Mouse (Mus musculus): ENCODE results near the gene Cybrd1. TPM values are rescaled to one million over a fixed set of nuclear protein-coding genes. Genes with fewer than 3 reads are reported as not detected.

Gene Cybrd1
- polyA plus RNA-seq, 1 experiment from 2014 or later = 13.0 TPM

GRCm38 (mm10) chr2:71103292-71103680 is 14.4 kb upstream of the Cybrd1 start:
- Histone ChIP-seq H3K9me3 (ENCODE audit: control insufficient read depth, low read length) (no peaks in the 10 kb centered on the region), H3K27me3 (ENCODE audit: control insufficient read depth, insufficient read depth, low read length) (no peaks in the 10 kb centered on the region), H3K4me2 (replicated peaks; ENCODE audit: low read depth) (no peak overlapping the region), H3K4me3 (ENCODE audit: low read depth, low read length) (no peak overlapping the region), H3K27ac (replicated peaks) (no peak overlapping the region), H3K4me1 (replicated peaks; ENCODE audit: control insufficient read depth, insufficient read depth) (no peaks in the 10 kb centered on the region), H3K9ac (ENCODE audit: low read length) (no peak overlapping the region), H3K36me3 (ENCODE audit: control insufficient read depth, insufficient read depth, low read length) (no peaks in the 10 kb centered on the region)
- TF ChIP-seq CTCF (IDR thresholded peaks at IDR 0.05; ENCODE audit: low read depth) (no peak), EP300 (optimal IDR thresholded peaks at IDR 0.05) (no peak)
- ATAC-seq (ENCODE audit: low FRiP score, low TSS enrichment) (no peak), DNase-seq (ENCODE audit: low spot score) (no peak)
- WGBS = 86% methylated on average over 4 of the region's 4 CpGs

GRCm38 (mm10) chr2:71104696-71105095 is 13.0 kb upstream of the Cybrd1 start:
- H3K4me1 ChIP-seq (replicated peaks; ENCODE audit: control insufficient read depth, insufficient read depth) = no peaks in the 10 kb centered on the region
- H3K27ac ChIP-seq (replicated peaks) = no peak overlapping the region
- no peaks in the 10 kb centered on the region for H3K36me3 ChIP-seq (ENCODE audit: control insufficient read depth, insufficient read depth, low read length)
- ATAC-seq (ENCODE audit: low FRiP score, low TSS enrichment) (no peak), DNase-seq (ENCODE audit: low spot score) (no peak)
- H3K9ac ChIP-seq (ENCODE audit: low read length) = no peak overlapping the region
- H3K27me3 ChIP-seq (ENCODE audit: control insufficient read depth, insufficient read depth, low read length) = no peaks in the 10 kb centered on the region
- no peaks in the 10 kb centered on the region for H3K9me3 ChIP-seq (ENCODE audit: control insufficient read depth, low read length)
- no peak overlapping the region for H3K4me3 ChIP-seq (ENCODE audit: low read depth, low read length)
- WGBS = 52% methylated on average over 3 of the region's 3 CpGs
- H3K4me2 ChIP-seq (replicated peaks; ENCODE audit: low read depth) = no peak overlapping the region
- TF ChIP-seq CTCF (IDR thresholded peaks at IDR 0.05; ENCODE audit: low read depth) = no peak
- no peak for TF ChIP-seq EP300 (optimal IDR thresholded peaks at IDR 0.05)

GRCm38 (mm10) chr2:71105469-71106215 is 12.1 kb upstream of the Cybrd1 start:
- ATAC-seq (ENCODE audit: low FRiP score, low TSS enrichment) (no peak), DNase-seq (ENCODE audit: low spot score) (no peak)
- Histone ChIP-seq H3K4me2 (replicated peaks; ENCODE audit: low read depth) (no peak overlapping the region), H3K4me1 (replicated peaks; ENCODE audit: control insufficient read depth, insufficient read depth) (no peaks in the 10 kb centered on the region), H3K27me3 (ENCODE audit: control insufficient read depth, insufficient read depth, low read length) (no peaks in the 10 kb centered on the region), H3K9ac (ENCODE audit: low read length) (no peak overlapping the region), H3K4me3 (ENCODE audit: low read depth, low read length) (no peak overlapping the region), H3K36me3 (ENCODE audit: control insufficient read depth, insufficient read depth, low read length) (no peaks in the 10 kb centered on the region), H3K9me3 (ENCODE audit: control insufficient read depth, low read length) (no peaks in the 10 kb centered on the region), H3K27ac (replicated peaks) (no peak overlapping the region)
- TF ChIP-seq EP300 (optimal IDR thresholded peaks at IDR 0.05) = no peak
- TF ChIP-seq CTCF (IDR thresholded peaks at IDR 0.05; ENCODE audit: low read depth) = no peak
- 62% methylated on average over 14 of the region's 14 CpGs for WGBS

GRCm38 (mm10) chr2:71107225-71107624 is 10.5 kb upstream of the Cybrd1 start:
- WGBS = 69% methylated on average over 2 of the region's 2 CpGs
- H3K36me3 ChIP-seq (ENCODE audit: control insufficient read depth, insufficient read depth, low read length) = no peaks in the 10 kb centered on the region

GRCm38 (mm10) chr2:71108541-71108940 is 9.2 kb upstream of the Cybrd1 start:
- H3K27me3 ChIP-seq (ENCODE audit: control insufficient read depth, insufficient read depth, low read length) = no peaks in the 10 kb centered on the region
- no peaks in the 10 kb centered on the region for H3K4me1 ChIP-seq (replicated peaks; ENCODE audit: control insufficient read depth, insufficient read depth)
- 52% methylated on average over 3 of the region's 3 CpGs for WGBS
- no peak for DNase-seq (ENCODE audit: low spot score)
- no peak overlapping the region for H3K27ac ChIP-seq (replicated peaks)
- H3K36me3 ChIP-seq (ENCODE audit: control insufficient read depth, insufficient read depth, low read length) = no peaks in the 10 kb centered on the region
- H3K9ac ChIP-seq (ENCODE audit: low read length) = no peak overlapping the region
- ATAC-seq (ENCODE audit: low FRiP score, low TSS enrichment) = no peak
- H3K4me2 ChIP-seq (replicated peaks; ENCODE audit: low read depth) = no peak overlapping the region
- TF ChIP-seq CTCF (IDR thresholded peaks at IDR 0.05; ENCODE audit: low read depth) = no peak
- no peak for TF ChIP-seq EP300 (optimal IDR thresholded peaks at IDR 0.05)
- H3K9me3 ChIP-seq (ENCODE audit: control insufficient read depth, low read length) = no peaks in the 10 kb centered on the region
- no peak overlapping the region for H3K4me3 ChIP-seq (ENCODE audit: low read depth, low read length)

More at GRCm38 (mm10) chr2:71107225-71107624, 10.5 kb upstream of the Cybrd1 start:
- no peak for TF ChIP-seq EP300 (optimal IDR thresholded peaks at IDR 0.05)
- TF ChIP-seq CTCF (IDR thresholded peaks at IDR 0.05; ENCODE audit: low read depth) = no peak
- H3K27ac ChIP-seq (replicated peaks) = no peak overlapping the region
- H3K9ac ChIP-seq (ENCODE audit: low read length) = no peak overlapping the region
- ATAC-seq (ENCODE audit: low FRiP score, low TSS enrichment) (no peak), DNase-seq (ENCODE audit: low spot score) (no peak)
- H3K4me3 ChIP-seq (ENCODE audit: low read depth, low read length) = no peak overlapping the region
- no peaks in the 10 kb centered on the region for H3K4me1 ChIP-seq (replicated peaks; ENCODE audit: control insufficient read depth, insufficient read depth)
- no peaks in the 10 kb centered on the region for H3K9me3 ChIP-seq (ENCODE audit: control insufficient read depth, low read length)
- no peaks in the 10 kb centered on the region for H3K27me3 ChIP-seq (ENCODE audit: control insufficient read depth, insufficient read depth, low read length)
- H3K4me2 ChIP-seq (replicated peaks; ENCODE audit: low read depth) = no peak overlapping the region

GRCm38 (mm10) chr2:71113489-71114171 is 4.1 kb upstream of the Cybrd1 start:
- ATAC-seq (ENCODE audit: low FRiP score, low TSS enrichment) (no peak; the same call in 1 of the 2 replicates), DNase-seq (ENCODE audit: low spot score) (no peak)
- H3K4me3 ChIP-seq (ENCODE audit: low read depth, low read length) = no peak overlapping the region
- no peak overlapping the region for H3K9ac ChIP-seq (ENCODE audit: low read length)
- no peaks in the 10 kb centered on the region for H3K36me3 ChIP-seq (ENCODE audit: control insufficient read depth, insufficient read depth, low read length)
- 57% methylated on average over 6 of the region's 6 CpGs for WGBS
- no peaks in the 10 kb centered on the region for H3K4me1 ChIP-seq (replicated peaks; ENCODE audit: control insufficient read depth, insufficient read depth)
- no peak overlapping the region for H3K27ac ChIP-seq (replicated peaks)
- TF ChIP-seq CTCF (IDR thresholded peaks at IDR 0.05; ENCODE audit: low read depth) (no peak), EP300 (optimal IDR thresholded peaks at IDR 0.05) (no peak)
- no peaks in the 10 kb centered on the region for H3K27me3 ChIP-seq (ENCODE audit: control insufficient read depth, insufficient read depth, low read length)
- H3K4me2 ChIP-seq (replicated peaks; ENCODE audit: low read depth) = no peak overlapping the region
- H3K9me3 ChIP-seq (ENCODE audit: control insufficient read depth, low read length) = no peaks in the 10 kb centered on the region

Data from stomach, postnatal 0 days (tissue).